In the genomic region with DNA sequence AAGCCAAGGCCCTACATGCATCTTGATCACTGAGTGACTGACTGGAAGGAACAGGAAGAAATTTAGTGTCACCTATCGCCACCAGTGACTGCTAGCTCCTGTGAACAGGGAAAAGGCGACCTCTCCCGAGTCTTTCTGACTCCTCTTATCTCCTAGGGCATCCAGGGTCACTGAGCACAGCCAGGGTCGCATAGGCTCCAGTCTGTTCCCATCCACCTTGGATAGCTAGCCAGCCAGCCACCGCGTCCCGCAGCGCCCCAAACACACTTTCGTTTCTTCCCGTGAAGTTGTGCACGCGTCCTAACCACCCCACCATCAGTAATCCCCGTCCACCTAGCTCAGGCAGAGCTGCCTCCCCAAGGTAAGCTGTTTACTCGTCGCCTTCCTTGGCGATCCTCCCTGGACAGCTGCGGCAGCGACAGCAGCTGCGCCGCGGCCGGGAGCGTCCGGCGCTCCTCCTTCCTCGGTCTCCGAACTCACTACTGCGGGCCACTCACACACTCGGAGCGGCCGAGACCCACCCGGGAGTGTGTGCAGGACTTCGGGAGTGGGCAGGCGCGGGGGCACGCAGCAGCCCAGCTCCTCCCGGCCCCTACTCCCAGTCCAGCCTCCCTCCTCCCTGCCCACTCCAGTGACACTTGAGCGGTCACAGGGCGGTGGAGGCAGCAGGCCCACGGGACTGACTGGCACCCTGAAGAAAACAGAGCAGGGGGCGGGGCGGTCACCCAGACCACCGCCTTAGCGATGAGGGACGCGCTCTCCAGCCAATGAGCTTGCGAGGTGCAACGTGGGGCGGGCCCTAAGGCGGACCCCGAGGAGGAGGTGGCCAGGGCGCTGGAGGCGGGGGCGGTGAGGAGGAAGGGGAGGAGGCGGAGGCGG, we compare ENCODE assay signal across 7 mouse cellular contexts. TPM values are rescaled to one million over a fixed set of nuclear protein-coding genes. Genes with fewer than 3 reads are reported as not detected.
DNase-seq lines count a peak whose midpoint lies in the region; ATAC-seq lines count a peak whose summit lies in the region.

No protein-coding gene starts in this region.

- H3K36me3 ChIP-seq in intestine, embryonic 16.5 days (ENCODE audit: control insufficient read depth, insufficient read depth, low read length): no peaks in the 10 kb centered on the region
- no peaks in the 10 kb centered on the region for H3K36me3 ChIP-seq in midbrain, embryonic 11.5 days (ENCODE audit: control insufficient read depth, insufficient read depth, low read length)

- H3K4me2 ChIP-seq in intestine, embryonic 16.5 days (ENCODE audit: low read depth, low read length): peak overlapping the region; percentile 85
- peak overlapping the region; percentile 85 for H3K4me2 ChIP-seq in midbrain, embryonic 11.5 days

- H3K9me3 ChIP-seq in intestine, embryonic 16.5 days (ENCODE audit: control insufficient read depth, low read length): no peaks in the 10 kb centered on the region
- no peaks in the 10 kb centered on the region for H3K9me3 ChIP-seq in midbrain, embryonic 11.5 days (ENCODE audit: control insufficient read depth, low read length)

- under 1% methylated on average over 54 of the region's 56 CpGs for WGBS in intestine, embryonic 16.5 days
- WGBS in midbrain, embryonic 11.5 days: under 1% methylated on average over 51 of the region's 56 CpGs

- intact Hi-C loops in left cerebral cortex, postnatal 36 days (cut with DNase I): loop anchor here (2.0 to 10.0 kb wide), 6 partner anchors 165 to 1083 kb away; no protein-coding TSS in a partner anchor

- no peaks in the 10 kb centered on the region for H3K27me3 ChIP-seq in intestine, embryonic 16.5 days (replicated peaks; ENCODE audit: control insufficient read depth, insufficient read depth, low read length)
- H3K27me3 ChIP-seq in midbrain, embryonic 11.5 days (ENCODE audit: control insufficient read depth, insufficient read depth, low read length): no peaks in the 10 kb centered on the region

- peak overlapping the region; percentile 90 for H3K9ac ChIP-seq in intestine, embryonic 16.5 days (ENCODE audit: low read depth, low read length)
- H3K9ac ChIP-seq in midbrain, embryonic 11.5 days (ENCODE audit: low read length): peak overlapping the region; percentile 88

- peak overlapping the region; percentile 94 for H3K4me3 ChIP-seq in intestine, embryonic 16.5 days (ENCODE audit: low read length)
- H3K4me3 ChIP-seq in midbrain, embryonic 11.5 days (ENCODE audit: low read depth, low read length): peak overlapping the region; percentile 89

- peak overlapping the region; percentile 96 for H3K27ac ChIP-seq in intestine, embryonic 16.5 days (ENCODE audit: low read length)
- peak overlapping the region; percentile 92 for H3K27ac ChIP-seq in midbrain, embryonic 11.5 days (ENCODE audit: low read depth, low read length)

- H3K4me1 ChIP-seq in intestine, embryonic 16.5 days (ENCODE audit: control insufficient read depth, insufficient read depth, low read length): peaks cover 13% of the 10 kb centered on the region
- peaks cover 6% of the 10 kb centered on the region; the same call in 1 of the 2 replicates for H3K4me1 ChIP-seq in midbrain, embryonic 11.5 days (ENCODE audit: control insufficient read depth, insufficient read depth, low read length)

- ATAC-seq in intestine, embryonic 16.5 days: peak; percentile 97
- ATAC-seq in midbrain, embryonic 11.5 days (ENCODE audit: low FRiP score): peak; percentile 98

- DNase-seq in adrenal gland, adult 2 months: peak; percentile 100
- peak; percentile 95 for DNase-seq in embryo, embryonic 11.5 days (ENCODE audit: low read depth, low spot score)
- peak; percentile 100 for DNase-seq in gastrocnemius, postnatal 4 days (ENCODE audit: low spot score in 2 of 2)
- peak; percentile 100 for DNase-seq in left cerebral cortex, postnatal 36 days (ENCODE audit: low spot score in 2 of 2)
- peak; percentile 100 for DNase-seq in midbrain, embryonic 11.5 days (ENCODE audit: low spot score, missing footprints)
- peak; percentile 99 for DNase-seq in skeletal muscle tissue, adult 2 months (ENCODE audit: low read depth, low spot score)

RNA-seq across cellular contexts. Expression of a gene that starts 0.5 kb away (rescaled TPM):
- 10 to 100 TPM; 39.2 to 50.7 TPM for total RNA-seq in adrenal gland, adult 2 months (2021)
- 41.1 and 48.5 TPM in 2 replicates for polyA plus RNA-seq in adrenal gland, adult 2 months (2012; rRNA removed)
- total RNA-seq in gastrocnemius, postnatal 4 days (2021): 100 to 1,000 TPM; 114 to 125 TPM
- polyA plus RNA-seq in intestine, embryonic 16.5 days (2015; fragmentation: Nextera tagmentation; extraction: Ambion mirVana): 33.6 and 35.0 TPM in 2 replicates
- 100 to 1,000 TPM; 853 to 913 TPM for total RNA-seq in left cerebral cortex, postnatal 36 days (2021)
- 57.8 and 61.1 TPM in 2 replicates for polyA plus RNA-seq in midbrain, embryonic 11.5 days (2014; fragmentation: Nextera tagmentation; extraction: Ambion mirVana)

Comparison
In these comparisons a context has a peak if more than half of its experiments do, and no peak if none do; other contexts are left out.
1. Peak in every context shown above with its lines: DNase-seq, ATAC-seq, H3K4me3 ChIP-seq and H3K27ac ChIP-seq.
2. RNA of a gene that starts 0.5 kb away (total RNA-seq): 853 to 913 TPM in left cerebral cortex, postnatal 36 days; 114 to 125 TPM in gastrocnemius, postnatal 4 days and 39.2 to 50.7 TPM in adrenal gland, adult 2 months; every median in the first group is over 4 times any median in the second.